12 mouse cellular contexts compared by ENCODE assay signal in the genomic region with DNA sequence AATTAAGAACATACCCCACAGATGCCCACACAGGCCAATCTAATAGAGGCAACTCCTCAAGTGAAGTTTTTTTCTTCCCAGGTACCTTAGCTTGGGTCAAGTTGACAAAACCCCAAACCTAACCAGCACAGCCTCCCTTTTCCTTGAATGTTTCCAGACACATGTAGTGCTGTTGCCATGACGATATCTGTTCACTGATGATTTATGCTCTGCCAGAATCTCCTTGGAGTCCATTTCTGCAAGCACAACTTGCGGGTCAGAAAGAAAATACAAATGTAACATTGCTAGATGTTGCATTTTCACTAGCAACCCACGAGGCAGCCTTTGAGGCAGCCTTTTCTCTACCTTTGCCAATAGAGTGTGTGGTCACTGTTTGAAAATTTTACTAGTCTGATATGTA. TPM values are rescaled to one million over a fixed set of nuclear protein-coding genes. Genes with fewer than 3 reads are reported as not detected.
"Had no signal": no experiment of that assay in that cellular context is flagged by ENCODE, and none has a peak within 500 bp of the region (broad histone marks: within the 10 kb centered on the region; RNA-seq: fewer than 3 reads in every experiment).

No protein-coding gene starts in this region.

- H3K4me3 ChIP-seq: limb, embryonic 13.5 days; midbrain, embryonic 13.5 days; stomach, embryonic 15.5 days had no signal

- H3K27me3 ChIP-seq: limb, embryonic 13.5 days; midbrain, embryonic 13.5 days; stomach, embryonic 15.5 days had no signal

- DNase-seq: kidney, postnatal 25 days; left cerebral cortex, postnatal 4 days; lung, adult 18-20 months; right cerebral cortex, postnatal 14 days; thymus, adult 2 months; thymus, postnatal 25 days had no signal

- H3K9ac ChIP-seq: limb, embryonic 13.5 days; liver, embryonic 14.5 days; midbrain, embryonic 13.5 days; stomach, embryonic 15.5 days had no signal

- H3K4me2 ChIP-seq: limb, embryonic 13.5 days; midbrain, embryonic 13.5 days; stomach, embryonic 15.5 days had no signal

- H3K9me3 ChIP-seq: limb, embryonic 13.5 days; midbrain, embryonic 13.5 days; stomach, embryonic 15.5 days had no signal

- ATAC-seq: midbrain, embryonic 13.5 days had no signal

- H3K27ac ChIP-seq: limb, embryonic 13.5 days; liver, embryonic 14.5 days; midbrain, embryonic 13.5 days; stomach, embryonic 15.5 days had no signal

- H3K4me1 ChIP-seq: midbrain, embryonic 13.5 days; stomach, embryonic 15.5 days had no signal

- H3K36me3 ChIP-seq: limb, embryonic 13.5 days; midbrain, embryonic 13.5 days; stomach, embryonic 15.5 days had no signal

RNA-seq across cellular contexts. Expression of gene Tmem252, which starts 6.3 kb away (rescaled TPM):
- total RNA-seq: megakaryocyte-erythroid progenitor cell, adult 5-6 weeks had no signal
- polyA plus RNA-seq: liver, adult 2 months had no signal
